ENCODE assay signal across 23 mouse cellular contexts in genomic region chr11:95821511-95821910, GRCm38 (mm10). TPM values are rescaled to one million over a fixed set of nuclear protein-coding genes. Genes with fewer than 3 reads are reported as not detected.
"Had no signal": no experiment of that assay in that cellular context is flagged by ENCODE, and none has a peak within 500 bp of the region (broad histone marks: within the 10 kb centered on the region; RNA-seq: fewer than 3 reads in every experiment).

No protein-coding gene starts in this region.

- H3K36me3 ChIP-seq: kidney, embryonic 15.5 days; limb, embryonic 12.5 days; limb, embryonic 15.5 days; midbrain, embryonic 10.5 days; midbrain, embryonic 13.5 days had no signal

- ATAC-seq: lung, postnatal 0 days; midbrain, embryonic 13.5 days had no signal

- H3K4me2 ChIP-seq: kidney, embryonic 15.5 days; limb, embryonic 12.5 days; limb, embryonic 15.5 days; lung, embryonic 14.5 days; midbrain, embryonic 13.5 days had no signal

- DNase-seq: kidney, adult 11 months; kidney, adult 8-10 months; kidney, postnatal 10 days; kidney, postnatal 36 days; layer of hippocampus, postnatal 36 days; left cerebral cortex, postnatal 4 days; lung, embryonic 14.5 days; lung, postnatal 36 days; thymus, adult 2 months; thymus, postnatal 14 days; thymus, postnatal 4 days had no signal

- H3K4me3 ChIP-seq: kidney, embryonic 15.5 days; left cerebral cortex, adult 2 months; limb, embryonic 12.5 days; limb, embryonic 15.5 days; megakaryocyte, embryonic 14.5 days; midbrain, embryonic 10.5 days; midbrain, embryonic 13.5 days had no signal

- H3K9me3 ChIP-seq: kidney, embryonic 15.5 days; limb, embryonic 12.5 days; limb, embryonic 15.5 days; midbrain, embryonic 10.5 days; midbrain, embryonic 13.5 days had no signal

- H3K9ac ChIP-seq: kidney, embryonic 15.5 days; limb, embryonic 12.5 days; limb, embryonic 15.5 days; lung, embryonic 14.5 days; midbrain, embryonic 13.5 days had no signal

- H3K27ac ChIP-seq: kidney, embryonic 15.5 days; left cerebral cortex, adult 2 months; limb, embryonic 12.5 days; limb, embryonic 15.5 days; midbrain, embryonic 10.5 days; midbrain, embryonic 13.5 days; stomach, postnatal 0 days had no signal

RNA-seq across cellular contexts. Expression of gene Phospho1, which starts 2.8 kb away (rescaled TPM):
- polyA plus RNA-seq: kidney, embryonic 15.5 days; limb, embryonic 12.5 days; lung, embryonic 14.5 days; midbrain, embryonic 13.5 days; midbrain, postnatal 0 days; neural tube, embryonic 11.5 days; stomach, embryonic 14.5 days had no signal
